Mouse (Mus musculus) midbrain, embryonic 15.5 days (tissue): ENCODE results near the gene Wfdc15a. TPM values are rescaled to one million over a fixed set of nuclear protein-coding genes. Genes with fewer than 3 reads are reported as not detected.
"Not testable (repeated sequence)": the region's sequence is repeated elsewhere in the genome, so short reads cannot be mapped to it uniquely, and the experiment has no call there.

Source experiments
- ATAC-seq: fragments of 200-750 bp; cut with Nextera tagmentation; replicated peaks from 2 replicates; pipeline ENCODE4 v1.8.0; 2017; ENCODE audit warnings: moderate TSS enrichment
- H3K27ac ChIP-seq: fragments of 300-500 bp; sonication (generic); 2 replicates; pipeline ENCODE4 v1.5.1; 2015; ENCODE audit warnings: mild to moderate bottlenecking, inconsistent platforms
- H3K27me3 ChIP-seq: fragments of 300-500 bp; sonication (generic); replicated peaks from 2 replicates; pipeline ENCODE4 v1.6.1; 2015; ENCODE audit warnings: inconsistent platforms
- H3K36me3 ChIP-seq: fragments of 300-500 bp; sonication (generic); replicated peaks from 2 replicates; pipeline ENCODE4 v1.6.1; 2015; ENCODE audit warnings: inconsistent platforms
- H3K4me1 ChIP-seq: fragments of 300-500 bp; sonication (generic); 2 replicates; pipeline ENCODE4 v1.6.1; 2015; ENCODE audit warnings: inconsistent platforms
- H3K4me2 ChIP-seq: fragments of 300-500 bp; sonication (generic); 2 replicates; pipeline ENCODE4 v1.6.1; 2015; ENCODE audit warnings: inconsistent platforms, mild to moderate bottlenecking, moderate library complexity
- H3K4me3 ChIP-seq: fragments of 300-500 bp; sonication (generic); 2 replicates; pipeline ENCODE4 v1.5.1; 2015; ENCODE audit warnings: mild to moderate bottlenecking, inconsistent platforms
- H3K9ac ChIP-seq: fragments of 300-500 bp; sonication (generic); 2 replicates; pipeline ENCODE4 v1.6.1; 2015; ENCODE audit warnings: mild to moderate bottlenecking, inconsistent platforms
- H3K9me3 ChIP-seq: fragments of 300-500 bp; sonication (generic); 2 replicates; pipeline ENCODE4 v1.6.1; 2016; ENCODE audit warnings: inconsistent platforms
- WGBS: fragments of 180-500 bp; shearing (Covaris S2); methylation state at CpG from one replicate; pipeline ENCODE4 v1.1.7; 2015; ENCODE audit warnings: mixed read lengths; 5-methylcytosine and 5-hydroxymethylcytosine counted together
- polyA plus RNA-seq: library from polyadenylated mRNA; unstranded; fragments of >200 nt; fragmentation: Nextera tagmentation; extraction: Ambion mirVana; gene quantifications from 2 replicates; pipeline ENCODE4 v1.2.1, GENCODE M21; 2015

Gene Wfdc15a
- not detected in 2 replicates for polyA plus RNA-seq

DNA sequence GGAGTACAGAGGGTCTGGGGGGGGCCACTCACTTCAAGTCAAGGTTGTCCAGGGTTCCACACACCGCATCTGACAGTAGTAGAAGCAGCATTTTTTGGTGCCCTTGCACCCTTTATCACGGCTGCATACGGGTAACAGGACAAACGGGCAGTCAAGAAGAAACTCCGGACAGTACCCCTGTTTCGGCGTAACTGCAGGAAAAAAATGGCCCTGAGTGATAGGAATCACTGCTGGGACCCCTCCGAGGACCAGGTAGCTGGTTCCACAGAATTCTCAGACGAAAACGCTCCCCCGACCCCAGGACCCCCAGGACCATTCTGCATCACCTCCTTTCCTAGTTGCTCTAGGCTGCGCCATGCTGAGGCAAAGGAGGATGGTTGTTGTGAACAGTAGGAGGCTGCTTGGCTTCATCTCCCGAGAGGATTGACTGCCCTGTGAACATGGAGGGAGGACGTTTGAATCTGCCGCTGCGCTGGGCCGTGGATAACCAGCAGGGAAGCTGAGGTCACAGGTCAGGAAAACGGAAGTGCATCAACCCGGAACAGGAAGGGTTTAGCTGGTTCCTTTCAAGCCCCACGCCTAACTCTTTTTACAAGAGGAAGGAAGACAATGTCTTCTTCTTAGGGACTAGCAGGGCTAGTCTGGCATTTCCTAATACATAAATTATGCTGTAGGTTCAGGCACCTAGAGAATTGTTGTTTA lies at the start of gene Wfdc15a:
Wfdc15a (minus strand) TSS at position 505 of the 702 bp plus-strand sequence.
- H3K27ac ChIP-seq = no peak within 1 kb of the TSS
- H3K27me3 ChIP-seq = no peaks in the 10 kb centered on the region
- no peak within 1 kb of the TSS for H3K4me2 ChIP-seq
- ATAC-seq = no peak
- no peak within 1 kb of the TSS for H3K4me3 ChIP-seq
- H3K4me1 ChIP-seq = no peaks in the 10 kb centered on the region
- WGBS = 74% methylated on average over 20 of the region's 20 CpGs
- no peaks in the 10 kb centered on the region for H3K9me3 ChIP-seq
- H3K9ac ChIP-seq = no peak within 1 kb of the TSS
- H3K36me3 ChIP-seq = no peaks in the 10 kb centered on the region

- H3K4me1 ChIP-seq = no peaks in the 10 kb centered on the region
- no peak within 1 kb of the TSS for H3K4me2 ChIP-seq
- no peaks in the 10 kb centered on the region for H3K36me3 ChIP-seq
- H3K9me3 ChIP-seq = no peaks in the 10 kb centered on the region
- no peak within 1 kb of the TSS for H3K9ac ChIP-seq
- no peak within 1 kb of the TSS for H3K4me3 ChIP-seq
- H3K27ac ChIP-seq = no peak within 1 kb of the TSS
- no peak for ATAC-seq
- no peaks in the 10 kb centered on the region for H3K27me3 ChIP-seq
- 90% methylated on average over 3 of the region's 3 CpGs for WGBS
Measured at GRCm38 (mm10) chr2:164238366-164238765, 38.4 kb upstream of the Wfdc15a start, which contains the start of gene Svs2. TSS of gene Svs2 (minus strand) at chr2:164238466.

DNA sequence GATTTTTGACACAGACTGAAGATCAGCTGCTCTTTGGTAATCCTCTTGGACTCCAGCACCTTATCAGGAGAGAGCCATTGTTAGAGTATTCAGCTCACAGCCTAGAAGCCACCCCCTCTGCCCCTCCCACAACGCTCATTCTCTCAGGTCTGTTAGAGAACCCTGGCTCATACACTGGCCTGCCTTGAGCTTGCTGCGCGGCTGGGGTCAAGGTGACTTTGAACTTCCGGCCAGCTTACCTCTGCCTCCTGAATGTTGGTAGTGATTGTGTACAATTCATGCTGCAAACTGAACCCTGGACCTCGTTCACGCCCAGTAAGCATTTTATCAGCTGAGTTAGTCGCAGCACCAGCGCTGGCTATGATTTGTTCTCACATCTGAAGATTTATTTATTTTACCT lies 32.7 kb upstream of the Wfdc15a start:
- Histone ChIP-seq H3K4me3 (no peak overlapping the region), H3K4me1 (no peaks in the 10 kb centered on the region), H3K4me2 (no peak overlapping the region), H3K9ac (no peak overlapping the region), H3K9me3 (no peaks in the 10 kb centered on the region), H3K36me3 (no peaks in the 10 kb centered on the region), H3K27ac (no peak overlapping the region), H3K27me3 (no peaks in the 10 kb centered on the region)
- 93% methylated on average over 8 of the region's 8 CpGs for WGBS
- no peak for ATAC-seq

- Histone ChIP-seq H3K4me2 (no peak overlapping the region), H3K4me3 (no peak overlapping the region), H3K9me3 (no peaks in the 10 kb centered on the region), H3K27ac (no peak overlapping the region), H3K9ac (no peak overlapping the region), H3K4me1 (no peaks in the 10 kb centered on the region), H3K27me3 (no peaks in the 10 kb centered on the region), H3K36me3 (no peaks in the 10 kb centered on the region)
- 87% methylated on average over 8 of the region's 8 CpGs for WGBS
- no peak for ATAC-seq
Measured at GRCm38 (mm10) chr2:164228361-164229070, 28.6 kb upstream of the Wfdc15a start.

DNA sequence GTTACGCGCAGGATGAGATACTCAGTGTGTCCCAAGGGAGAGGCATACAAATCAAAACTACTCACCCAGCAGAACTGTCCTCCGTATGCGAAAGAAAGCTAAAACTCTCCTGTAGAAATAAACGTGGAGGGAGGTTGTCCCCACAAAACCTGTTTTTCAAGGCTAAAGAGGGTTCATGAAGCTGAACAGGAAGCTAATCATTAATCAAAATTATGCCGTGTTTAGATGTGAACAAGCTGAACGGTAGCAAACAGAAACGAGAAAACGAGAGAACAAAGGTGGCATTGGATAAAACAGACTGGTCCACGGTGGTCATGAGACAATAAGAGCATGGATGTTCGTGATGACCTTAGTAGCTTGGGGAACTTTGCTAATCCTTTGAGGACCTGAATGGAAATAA lies 21.6 kb upstream of the Wfdc15a start, which contains the start of gene Wfdc15b:
Wfdc15b (minus strand) TSS at position 139 of the 400 bp plus-strand sequence.
- H3K9ac ChIP-seq = no peak within 1 kb of the TSS
- H3K36me3 ChIP-seq = no peaks in the 10 kb centered on the region
- no peaks in the 10 kb centered on the region for H3K9me3 ChIP-seq
- H3K4me2 ChIP-seq = no peak within 1 kb of the TSS
- no peaks in the 10 kb centered on the region for H3K4me1 ChIP-seq
- no peaks in the 10 kb centered on the region for H3K27me3 ChIP-seq
- WGBS = 81% methylated on average over 11 of the region's 11 CpGs
- no peak for ATAC-seq
- no peak within 1 kb of the TSS for H3K4me3 ChIP-seq
- no peak within 1 kb of the TSS for H3K27ac ChIP-seq

DNA sequence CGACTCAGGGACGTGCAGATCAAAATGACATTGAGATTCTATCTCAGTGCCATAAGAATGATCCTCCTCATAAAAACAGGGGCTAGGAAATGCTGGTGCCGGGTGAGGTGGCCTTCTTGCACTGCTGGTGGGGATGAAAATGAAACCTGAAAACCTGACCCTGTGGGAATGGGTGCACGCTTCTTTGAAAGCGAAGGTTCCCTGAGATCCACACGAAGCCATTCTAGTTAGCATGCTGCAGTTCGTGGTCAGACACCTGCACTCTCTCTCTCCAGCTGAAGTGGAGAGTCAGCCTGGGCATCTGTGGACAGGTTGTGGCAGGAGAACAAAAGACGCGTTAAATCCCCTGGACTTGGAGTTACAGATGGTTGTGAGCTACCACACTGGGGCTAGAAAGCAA lies 19.4 kb upstream of the Wfdc15a start:
- Histone ChIP-seq H3K9me3 (no peaks in the 10 kb centered on the region), H3K36me3 (no peaks in the 10 kb centered on the region), H3K27me3 (no peaks in the 10 kb centered on the region), H3K4me3 (no peak overlapping the region), H3K9ac (no peak overlapping the region), H3K4me2 (no peak overlapping the region), H3K27ac (no peak overlapping the region), H3K4me1 (no peaks in the 10 kb centered on the region)
- WGBS = 83% methylated on average over 9 of the region's 9 CpGs
- no peak for ATAC-seq

GRCm38 (mm10) chr2:164212711-164213110 lies 12.8 kb upstream of the Wfdc15a start:
- H3K9ac ChIP-seq = no peak overlapping the region
- no peak overlapping the region for H3K27ac ChIP-seq
- H3K4me2 ChIP-seq = no peak overlapping the region
- ATAC-seq = no peak
- H3K4me3 ChIP-seq = no peak overlapping the region
- H3K9me3 ChIP-seq = no peaks in the 10 kb centered on the region
- H3K36me3 ChIP-seq = no peaks in the 10 kb centered on the region
- no peaks in the 10 kb centered on the region for H3K27me3 ChIP-seq
- 85% methylated on average over 5 of the region's 5 CpGs for WGBS
- no peaks in the 10 kb centered on the region for H3K4me1 ChIP-seq

GRCm38 (mm10) chr2:164210892-164211291 lies 11.0 kb upstream of the Wfdc15a start:
- Histone ChIP-seq H3K27me3 (no peaks in the 10 kb centered on the region), H3K9ac (no peak overlapping the region), H3K4me3 (no peak overlapping the region), H3K4me1 (no peaks in the 10 kb centered on the region), H3K9me3 (no peaks in the 10 kb centered on the region), H3K27ac (no peak overlapping the region), H3K4me2 (no peak overlapping the region), H3K36me3 (no peaks in the 10 kb centered on the region)
- WGBS = 82% methylated on average over 4 of the region's 4 CpGs
- ATAC-seq = no peak

DNA sequence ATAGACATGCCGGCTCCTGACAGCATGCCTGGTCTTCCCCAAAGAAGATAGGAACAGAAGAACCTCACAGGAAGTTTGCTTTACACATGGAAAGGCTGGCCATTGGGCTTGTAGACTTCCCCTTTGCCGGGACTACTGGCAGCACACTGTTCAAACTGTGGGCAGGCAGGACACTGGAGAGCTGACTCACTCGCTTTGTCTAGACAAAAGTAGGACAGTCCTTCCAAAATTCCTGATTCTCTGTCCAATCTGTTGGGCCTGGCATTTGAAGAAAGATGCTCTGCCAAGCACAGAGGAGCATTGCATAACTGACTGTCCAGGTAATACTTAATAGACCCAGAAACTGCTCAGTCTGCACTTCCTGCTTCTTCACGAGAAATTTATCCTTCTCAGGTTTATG lies 6.7 kb upstream of the Wfdc15a start:
- Histone ChIP-seq H3K9ac (no peak overlapping the region), H3K27me3 (no peaks in the 10 kb centered on the region), H3K9me3 (no peaks in the 10 kb centered on the region), H3K36me3 (no peaks in the 10 kb centered on the region), H3K4me1 (no peaks in the 10 kb centered on the region), H3K4me3 (no peak overlapping the region), H3K4me2 (no peak overlapping the region), H3K27ac (no peak overlapping the region)
- ATAC-seq = no peak
- 88% methylated on average over 4 of the region's 4 CpGs for WGBS

DNA sequence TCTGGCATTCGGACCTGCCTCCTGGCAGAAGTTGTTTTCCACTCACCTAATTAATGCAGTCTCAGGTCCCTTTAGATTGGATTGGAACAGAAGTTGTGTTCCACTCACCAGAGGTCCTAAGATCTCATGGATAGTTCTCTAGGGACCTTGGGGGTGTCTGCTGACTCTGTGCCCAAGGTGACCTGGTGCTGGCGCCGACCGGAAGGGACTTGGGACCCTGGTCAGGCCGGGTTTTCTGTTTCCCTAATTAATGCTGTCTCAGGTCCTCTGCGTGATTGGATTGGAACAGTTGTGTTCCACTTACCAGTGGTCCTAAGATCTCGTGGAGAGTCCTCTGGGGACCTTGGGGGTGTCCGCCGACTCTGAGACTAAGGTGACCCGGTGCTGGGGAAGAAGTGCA lies 6.1 kb upstream of the Wfdc15a start:
- 94% methylated on average over 10 of the region's 10 CpGs for WGBS
- not testable (repeated sequence) for H3K4me2 ChIP-seq

DNA sequence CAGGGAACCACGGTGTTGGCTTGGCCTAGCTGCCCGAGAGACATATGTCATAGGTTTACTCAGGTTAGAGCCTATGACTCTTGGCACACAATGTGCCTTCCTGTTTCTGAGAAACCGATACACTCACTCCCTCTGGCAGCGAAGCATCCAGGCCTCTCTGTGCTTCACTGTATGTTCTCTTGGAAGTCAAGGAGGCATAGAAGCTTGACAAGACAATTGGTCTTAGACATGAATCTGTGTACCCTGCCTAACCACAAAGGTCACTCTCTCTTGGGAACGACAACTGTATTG lies 3.3 kb downstream of the Wfdc15a start:
- Histone ChIP-seq H3K4me3 (no peak overlapping the region), H3K27ac (no peak overlapping the region), H3K36me3 (no peaks in the 10 kb centered on the region), H3K9me3 (no peaks in the 10 kb centered on the region), H3K9ac (no peak overlapping the region), H3K4me2 (no peak overlapping the region), H3K27me3 (no peaks in the 10 kb centered on the region), H3K4me1 (no peaks in the 10 kb centered on the region)
- no peak for ATAC-seq
- 91% methylated on average over 5 of the region's 5 CpGs for WGBS

More for the DNA sequence above, 6.1 kb upstream of the Wfdc15a start:
- not testable (repeated sequence) for ATAC-seq, H3K4me3 ChIP-seq, H3K36me3 ChIP-seq, H3K27me3 ChIP-seq, H3K27ac ChIP-seq, H3K9me3 ChIP-seq, H3K9ac ChIP-seq, H3K4me1 ChIP-seq

DNA sequence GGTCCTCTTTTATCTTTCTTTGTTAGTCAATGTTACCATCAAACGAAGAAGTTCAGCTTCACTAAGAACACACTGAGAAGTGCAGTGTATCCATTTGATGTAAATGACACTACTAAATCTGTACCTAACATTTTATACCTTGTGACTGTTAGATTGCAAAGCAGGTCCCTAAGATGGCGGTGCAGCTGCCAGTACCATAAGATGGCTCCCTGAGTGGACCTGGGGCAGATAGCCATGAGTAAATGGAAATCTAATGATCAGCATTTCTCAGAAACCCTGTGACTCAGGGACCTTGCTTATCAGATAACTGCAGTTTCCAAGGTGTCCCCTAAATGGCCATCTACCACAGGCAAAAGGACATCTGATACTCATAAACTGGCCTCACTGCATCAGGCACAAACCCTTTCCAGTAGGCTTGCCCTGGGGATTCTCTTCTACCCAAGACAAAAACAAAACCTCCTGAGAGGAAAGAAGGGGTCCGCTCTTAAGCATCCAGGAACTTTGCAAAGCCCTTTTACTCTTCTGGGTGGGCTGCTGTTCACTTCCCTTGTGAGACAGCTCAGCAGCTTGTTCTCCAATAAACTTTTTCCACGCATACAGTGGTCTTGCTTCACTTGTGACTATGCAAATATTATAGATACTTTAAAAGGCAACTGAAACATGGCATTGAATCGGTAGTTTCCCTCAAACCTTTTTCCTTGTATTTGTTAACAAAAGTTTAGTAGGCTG lies 3.8 kb downstream of the Wfdc15a start:
- Histone ChIP-seq H3K4me3 (no peak overlapping the region), H3K27me3 (no peaks in the 10 kb centered on the region), H3K9me3 (no peaks in the 10 kb centered on the region), H3K27ac (no peak overlapping the region), H3K9ac (no peak overlapping the region), H3K36me3 (no peaks in the 10 kb centered on the region), H3K4me1 (no peaks in the 10 kb centered on the region), H3K4me2 (no peak overlapping the region)
- 88% methylated on average over 5 of the region's 5 CpGs for WGBS
- no peak for ATAC-seq
